Mouse (Mus musculus) E14TG2a.4 (cell line): ENCODE data around the gene Srgap1.

ENCODE experiments used
- CTCF ChIP-seq: conservative IDR thresholded peaks from 2 replicates; pipeline ENCODE4 v1.5.1; 2014; ENCODE audit warnings: low read length
- NANOG ChIP-seq: IDR thresholded peaks from 2 replicates; pipeline ENCODE4 v1.6.1; 2014; ENCODE audit warnings: borderline replicate concordance, low read length, mixed read lengths

- peak; percentile 84 for TF ChIP-seq CTCF
- no peak for TF ChIP-seq NANOG
Observed at GRCm38 (mm10) chr10:121770624-121771577, 276.2 kb downstream of the Srgap1 start.
